Mouse (Mus musculus): Measurements from ENCODE around the gene Pclo.

DNA sequence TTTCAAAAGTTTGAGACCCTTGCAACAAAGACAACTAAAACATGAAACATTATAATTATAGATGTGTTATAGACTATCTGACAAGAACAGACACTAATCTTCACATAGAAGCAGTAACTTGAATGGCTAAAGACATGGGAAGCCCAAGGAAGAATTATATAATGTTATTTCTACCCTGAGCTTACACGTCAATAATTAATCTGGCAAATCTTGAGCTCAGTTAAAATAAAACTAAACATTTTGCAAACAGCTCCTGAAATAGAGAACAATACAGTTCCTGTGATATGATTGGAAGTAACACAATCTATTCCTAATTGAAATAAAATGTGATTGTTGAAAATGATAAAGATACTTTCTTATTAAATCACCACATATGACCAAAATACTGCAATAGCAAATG lies 5.1 kb upstream of the Pclo start:
- no peak for TF ChIP-seq CTCF (IDR thresholded peaks at IDR 0.05)
- TF ChIP-seq EP300 (IDR thresholded peaks at IDR 0.05): no peak

All from lung, postnatal 0 days (tissue).